Mouse (Mus musculus) erythroblast, embryonic 14.5 days (primary cell): Measurements from ENCODE around the gene Rps23.

Experiments used
- GATA1 ChIP-seq: IDR thresholded peaks from 2 replicates; pipeline ENCODE4 v1.6.1; 2012; ENCODE audit warnings: low read length, inconsistent platforms, mixed read lengths
- TAL1 ChIP-seq: IDR thresholded peaks from 3 replicates; pipeline ENCODE4 v1.6.1; 2012; ENCODE audit warnings: low read length, inconsistent platforms, mixed read lengths

DNA sequence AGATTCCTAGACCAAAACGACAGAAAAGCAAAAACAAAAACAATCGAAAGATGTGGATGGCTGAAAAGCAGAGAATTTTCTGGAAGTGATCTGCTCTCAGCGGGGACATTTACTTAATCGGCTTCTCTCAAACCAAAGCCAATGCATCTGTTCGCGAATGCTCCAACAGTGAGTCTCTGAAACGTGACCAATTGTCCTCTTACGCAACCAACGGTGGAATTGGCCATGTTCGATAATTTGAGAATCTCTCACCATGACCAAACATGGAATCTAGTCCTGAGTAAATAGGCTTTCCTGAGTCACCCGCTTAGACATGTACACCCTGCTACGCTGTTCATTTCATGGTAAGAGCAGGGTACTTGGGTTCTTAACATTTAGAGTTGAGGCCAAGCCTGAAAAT is 25.9 kb upstream of the Rps23 start:
- TF ChIP-seq TAL1: no peak
- no peak for TF ChIP-seq GATA1
